Mouse (Mus musculus) left cerebral cortex, adult 9 months (tissue): ENCODE data around the gene Sc5d.
A peak's percentile ranks its signal among the peaks of the same experiment; 100 is the strongest.

Source experiments
- DNase-seq, 2 experiments: peaks; one replicate each; pipeline ENCODE4 v3.0.0; 2022; ENCODE audit warnings: low spot score in 2 of 2

Gene Sc5d

DNA sequence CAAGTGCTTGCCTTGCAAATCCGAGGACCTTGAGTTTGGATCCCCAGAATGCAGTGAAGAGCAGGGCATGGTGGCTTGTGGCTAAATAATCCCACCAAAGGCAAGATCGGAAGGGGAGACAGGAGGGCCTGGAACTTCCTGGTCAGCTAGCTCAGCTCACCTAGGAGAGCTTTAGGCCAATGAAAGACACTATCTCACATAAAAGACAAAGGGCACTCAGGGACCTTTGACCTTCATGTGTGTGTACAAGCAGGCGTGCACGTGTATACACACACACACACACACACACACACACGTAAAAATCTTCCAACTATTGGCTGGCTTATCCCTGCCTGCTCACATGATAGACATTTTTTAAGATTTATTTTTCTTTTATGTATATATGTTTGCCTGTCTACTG lies 3.6 kb downstream of the Sc5d start:
- DNase-seq, result no peak

DNA sequence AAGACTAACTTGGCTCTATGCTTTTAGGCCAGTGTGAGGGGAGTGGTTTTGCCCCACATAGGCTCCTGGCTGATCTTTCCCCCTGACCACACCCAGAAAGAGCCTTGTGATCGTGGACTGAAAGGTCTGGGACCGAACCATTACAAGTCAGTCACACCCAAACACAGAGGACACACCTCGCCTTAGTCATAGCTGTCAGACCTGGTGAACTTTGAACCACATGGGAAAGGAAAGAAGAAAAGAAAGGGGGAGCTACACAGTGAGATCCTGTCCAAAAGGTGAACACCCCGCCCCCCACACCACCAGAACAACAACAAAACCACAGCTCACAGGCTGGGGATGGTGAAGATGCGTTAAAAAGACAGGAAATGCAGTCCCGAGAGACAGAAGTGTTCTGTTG lies 14.9 kb downstream of the Sc5d start:
- no peak for DNase-seq

DNA sequence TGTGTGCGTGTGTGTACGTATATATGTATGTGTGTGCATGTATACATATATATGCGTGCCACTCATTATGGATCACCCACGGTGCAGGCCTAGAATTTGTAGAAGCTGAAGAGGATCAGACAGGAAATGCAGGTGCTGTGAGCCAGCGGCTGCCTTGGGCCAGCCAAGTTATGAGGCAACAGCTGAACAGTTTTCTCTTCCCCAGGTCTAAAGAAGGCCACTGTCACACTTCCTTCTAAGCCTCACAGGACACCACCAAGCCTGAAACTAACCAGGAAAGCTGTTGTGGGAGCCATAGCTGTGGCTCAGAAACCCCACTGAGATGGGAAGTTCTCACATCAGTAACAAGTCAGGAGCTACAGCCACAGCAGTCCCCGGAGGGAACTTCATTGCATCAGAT lies 17.4 kb downstream of the Sc5d start:
- DNase-seq, result no peak

- DNase-seq, result no peak
Measured at GRCm38 (mm10) chr9:42244173-42244572, 19.9 kb downstream of the Sc5d start.

DNA sequence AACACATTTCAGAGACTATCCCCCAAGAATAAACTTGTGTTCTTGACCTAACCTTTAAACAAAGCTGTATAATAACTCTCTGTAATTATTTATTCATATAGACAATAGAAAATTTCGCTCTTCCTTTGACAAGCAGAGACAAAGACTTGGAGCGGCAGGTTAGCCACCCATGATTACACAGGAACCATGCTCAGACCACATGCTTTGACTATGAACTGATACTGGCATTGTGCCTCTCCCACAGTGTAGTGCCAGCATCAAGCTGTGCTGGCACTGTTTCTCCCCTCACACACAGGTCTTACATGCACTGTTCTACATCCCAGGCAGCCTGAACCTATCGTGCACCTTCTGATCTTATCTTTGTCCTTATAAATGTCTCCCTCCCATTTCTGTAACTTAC lies 23.0 kb downstream of the Sc5d start:
- no peak for DNase-seq

DNA sequence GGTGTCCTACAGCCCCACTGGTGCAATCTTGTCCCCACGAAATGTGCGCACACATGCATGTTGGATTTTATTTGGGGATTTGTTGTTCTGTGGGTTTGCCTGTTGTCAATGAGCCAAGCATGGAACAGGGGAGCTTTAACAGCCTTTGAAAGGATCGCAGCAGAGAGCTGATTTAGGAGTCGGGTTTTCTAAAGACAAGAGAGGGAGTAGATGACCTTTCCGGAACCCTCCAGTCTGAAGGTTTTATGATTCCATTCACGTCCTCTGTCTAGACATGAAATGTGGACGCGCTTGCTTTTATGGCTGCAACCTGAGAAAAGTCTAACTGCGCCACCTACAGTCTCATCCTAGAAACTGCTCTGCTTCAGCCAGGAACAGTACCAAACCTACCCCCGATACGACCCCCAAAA lies 23.5 kb downstream of the Sc5d start:
- DNase-seq, result peak in 1 of 2 experiments; percentile 67

GRCm38 (mm10) chr9:42238827-42239226 lies 25.2 kb downstream of the Sc5d start:
- no peak for DNase-seq

DNA sequence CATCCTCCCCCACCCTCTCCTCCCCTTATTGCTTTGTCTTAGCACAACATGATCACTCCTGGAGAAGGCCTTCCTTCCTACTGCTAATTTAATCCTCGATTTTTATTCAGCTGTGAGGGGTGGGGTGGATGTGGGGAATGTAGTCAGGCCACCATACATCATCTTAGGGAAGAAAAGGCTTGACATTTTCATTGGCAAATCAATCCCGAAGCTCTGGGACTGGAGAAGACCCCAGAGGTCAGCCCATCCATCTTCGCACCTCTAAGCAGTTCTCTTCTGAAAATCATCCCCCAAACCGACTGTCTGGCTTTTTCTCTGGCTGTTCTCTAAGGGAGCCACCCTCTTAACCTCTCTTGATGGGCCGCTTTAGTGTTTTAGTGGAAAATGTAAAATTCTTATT lies 32.9 kb downstream of the Sc5d start:
- no peak for DNase-seq

DNA sequence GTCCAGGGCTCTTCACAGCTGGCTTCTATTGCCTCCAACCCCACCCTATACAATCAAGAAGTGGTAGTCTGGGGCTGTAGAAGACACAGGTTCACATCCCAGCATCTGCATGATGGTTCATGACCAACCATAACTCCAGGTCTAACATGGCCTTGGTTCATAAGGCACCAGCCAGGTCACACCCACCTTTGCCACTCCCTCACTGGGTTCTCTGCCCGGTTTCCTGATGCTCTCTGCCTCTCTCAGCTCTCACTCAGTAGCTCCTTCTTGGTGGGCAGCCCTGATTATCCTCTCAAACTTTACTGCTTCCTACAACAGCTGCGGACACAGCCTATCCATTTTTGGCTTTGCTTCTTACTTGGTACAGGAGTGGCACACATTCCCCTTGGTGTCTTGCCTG lies 33.7 kb downstream of the Sc5d start:
- no peak for DNase-seq

GRCm38 (mm10) chr9:42229465-42230110 lies 34.5 kb downstream of the Sc5d start:
- no peak for DNase-seq

GRCm38 (mm10) chr9:42227804-42228203 lies 36.3 kb downstream of the Sc5d start:
- DNase-seq, result no peak

DNA sequence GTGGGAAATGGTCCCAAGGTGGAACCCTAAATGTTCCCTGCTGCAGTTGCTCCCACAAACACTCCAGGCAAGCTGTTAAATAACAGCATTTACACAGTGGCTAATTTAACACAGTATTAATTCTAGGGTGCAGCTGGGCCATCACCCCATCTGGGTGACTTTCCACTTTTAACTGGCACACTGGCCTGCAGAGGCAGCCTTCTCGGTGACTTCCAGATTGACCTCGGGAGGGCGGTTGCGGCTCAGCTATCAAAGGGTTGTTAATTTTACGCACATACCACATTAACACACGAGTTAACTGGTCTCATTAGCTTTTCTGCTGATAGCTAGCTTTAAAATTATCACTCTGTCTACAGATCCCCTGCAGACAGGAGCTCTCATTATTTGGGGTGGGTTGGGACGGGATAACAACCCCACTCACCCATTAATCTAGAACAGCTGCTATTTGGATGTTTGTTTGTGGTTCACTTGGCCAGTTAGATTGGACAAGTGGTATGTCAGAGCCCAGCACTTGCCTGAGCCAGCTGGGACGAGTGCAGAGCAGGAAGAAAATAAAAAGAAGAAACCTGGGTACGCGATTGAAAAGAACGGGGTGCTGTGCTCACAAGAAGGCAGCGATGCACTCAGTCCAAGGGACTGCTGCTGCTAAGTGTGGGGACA lies 44.9 kb downstream of the Sc5d start:
- no peak for DNase-seq

DNA sequence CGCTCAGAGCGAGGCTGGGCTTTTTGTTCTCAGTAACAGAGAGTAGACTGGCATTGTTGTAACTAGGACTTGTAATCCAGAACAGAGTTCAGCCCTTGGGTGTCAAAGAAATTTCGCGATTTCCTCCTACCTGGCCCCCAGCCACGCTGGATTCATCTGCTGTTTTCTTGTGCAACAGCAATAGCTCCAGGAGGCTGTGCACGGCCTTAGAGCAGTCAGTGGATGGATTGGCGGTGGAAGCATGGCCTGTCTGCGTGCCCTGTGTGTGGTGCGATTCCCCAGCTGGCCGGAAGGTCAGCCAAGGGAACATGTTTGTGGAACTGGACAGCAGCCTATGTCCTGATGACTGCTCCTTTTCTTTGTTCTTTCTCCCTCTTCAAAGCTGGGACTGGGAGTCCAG lies 46.4 kb downstream of the Sc5d start:
- DNase-seq, result no peak

GRCm38 (mm10) chr9:42214116-42214515 lies 49.9 kb downstream of the Sc5d start:
- no peak for DNase-seq

DNA sequence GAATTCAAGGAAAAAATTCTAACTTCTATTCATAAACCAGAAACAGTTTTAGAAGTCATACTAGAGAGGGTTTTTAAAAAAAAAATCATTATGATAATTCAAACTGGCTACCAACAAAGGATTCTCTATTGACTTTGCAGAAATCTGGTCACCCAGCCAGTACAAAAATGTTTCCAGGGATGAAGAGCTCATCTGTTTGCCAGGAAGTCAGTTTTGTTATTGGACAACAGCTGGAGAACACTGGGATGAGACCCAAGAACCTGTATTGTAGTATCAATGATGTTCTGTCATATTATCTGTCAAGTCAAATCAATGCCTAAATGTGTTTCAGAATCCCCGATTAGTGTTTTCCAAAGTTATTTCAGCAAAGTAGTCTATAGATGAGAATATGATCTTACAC lies 50.9 kb downstream of the Sc5d start:
- DNase-seq, result no peak

DNA sequence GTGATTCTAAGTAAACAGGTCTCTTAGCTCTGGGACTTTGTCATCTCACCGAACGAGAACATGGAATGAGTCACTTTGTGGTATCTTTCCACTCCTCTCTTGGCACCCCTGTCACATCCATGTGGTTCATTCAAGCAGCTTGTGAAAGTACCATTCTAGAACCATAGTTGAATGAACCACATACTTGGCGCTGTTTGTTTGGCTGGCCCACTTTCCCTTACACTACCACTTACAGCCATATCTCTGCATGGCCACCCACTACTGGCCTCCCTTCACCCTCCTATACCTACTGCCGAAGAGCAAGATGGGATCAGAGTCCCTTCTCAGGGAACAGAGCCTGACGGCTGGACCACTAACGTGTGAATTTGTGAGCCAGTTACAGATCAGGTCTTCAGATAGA lies 54.4 kb downstream of the Sc5d start:
- DNase-seq, result peak in 1 of 2 experiments; percentile 69

GRCm38 (mm10) chr9:42208463-42208862 lies 55.6 kb downstream of the Sc5d start:
- peak in 1 of 2 experiments; percentile 47 for DNase-seq

GRCm38 (mm10) chr9:42206750-42207149 lies 57.3 kb downstream of the Sc5d start:
- peak in 1 of 2 experiments; percentile 27 for DNase-seq

GRCm38 (mm10) chr9:42202271-42202670 lies 61.8 kb downstream of the Sc5d start:
- no peak for DNase-seq
